Mouse (Mus musculus): Measurements from ENCODE around the gene Adora3. TPM values are rescaled to one million over a fixed set of nuclear protein-coding genes. Genes with fewer than 3 reads are reported as not detected.

The Adora3 gene
- polyA plus RNA-seq, 1 experiment from 2014 or later: 0.27 TPM

DNA sequence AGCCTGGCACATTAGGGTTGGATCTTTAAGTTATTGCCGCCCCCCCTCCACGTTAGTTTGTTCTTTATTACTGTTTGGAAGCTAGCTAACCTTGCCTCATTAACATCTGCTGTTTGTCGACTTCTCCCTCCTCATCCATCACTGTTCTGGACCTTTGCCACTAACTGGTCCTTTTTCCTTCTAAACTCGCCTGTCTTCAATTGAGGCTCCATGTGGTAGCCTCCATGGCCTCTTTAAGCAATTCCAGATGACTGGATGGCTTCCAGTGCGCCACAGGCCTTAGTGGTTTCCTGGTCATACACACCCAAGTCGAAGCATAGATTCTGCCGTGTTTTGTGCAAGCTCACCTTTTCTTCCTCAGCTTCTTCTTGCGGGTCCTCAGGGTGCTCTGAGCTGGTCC, 16.9 kb upstream of the Adora3 start:
- no peak overlapping the region for H3K4me3 ChIP-seq (replicated peaks)
- WGBS: 64% methylated on average over 8 of the region's 8 CpGs
- H3K36me3 ChIP-seq: no peaks in the 10 kb centered on the region
- peaks cover 3% of the 10 kb centered on the region; the same call in 1 of the 2 replicates for H3K4me1 ChIP-seq
- no peaks in the 10 kb centered on the region for H3K9me3 ChIP-seq (replicated peaks)
- H3K27ac ChIP-seq (replicated peaks): no peak overlapping the region
- no peak overlapping the region for H3K4me2 ChIP-seq
- H3K9ac ChIP-seq (replicated peaks): no peak overlapping the region
- no peaks in the 10 kb centered on the region for H3K27me3 ChIP-seq (replicated peaks)
- ATAC-seq (ENCODE audit: low FRiP score): no peak

DNA sequence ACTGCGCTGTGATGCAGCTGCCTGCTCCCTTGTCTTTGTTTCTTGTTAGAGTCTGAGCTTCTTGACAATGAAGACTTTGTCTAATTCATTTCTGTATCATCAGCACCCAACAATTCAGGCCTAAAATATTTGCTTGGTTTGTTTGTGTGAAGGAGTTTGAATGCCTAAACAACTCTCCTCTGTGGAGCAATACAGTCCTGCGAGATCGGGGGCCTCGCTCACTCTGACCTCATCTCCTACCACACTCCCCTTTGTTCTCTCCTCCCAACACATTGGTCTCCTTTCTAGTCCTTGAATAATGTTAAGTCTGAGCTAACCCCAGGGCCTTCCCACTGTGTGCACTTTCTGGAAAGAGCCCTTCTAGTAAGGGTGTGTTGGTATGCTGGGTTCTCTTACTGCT, 15.9 kb upstream of the Adora3 start:
- no peak overlapping the region for H3K4me3 ChIP-seq (replicated peaks)
- WGBS: 68% methylated on average over 4 of the region's 4 CpGs
- H3K4me1 ChIP-seq: peaks cover 3% of the 10 kb centered on the region; the same call in 1 of the 2 replicates
- H3K4me2 ChIP-seq: no peak overlapping the region
- no peak for ATAC-seq (ENCODE audit: low FRiP score)
- H3K9ac ChIP-seq (replicated peaks): no peak overlapping the region
- H3K27me3 ChIP-seq (replicated peaks): no peaks in the 10 kb centered on the region
- no peak overlapping the region for H3K27ac ChIP-seq (replicated peaks)
- no peaks in the 10 kb centered on the region for H3K36me3 ChIP-seq
- H3K9me3 ChIP-seq (replicated peaks): no peaks in the 10 kb centered on the region

DNA sequence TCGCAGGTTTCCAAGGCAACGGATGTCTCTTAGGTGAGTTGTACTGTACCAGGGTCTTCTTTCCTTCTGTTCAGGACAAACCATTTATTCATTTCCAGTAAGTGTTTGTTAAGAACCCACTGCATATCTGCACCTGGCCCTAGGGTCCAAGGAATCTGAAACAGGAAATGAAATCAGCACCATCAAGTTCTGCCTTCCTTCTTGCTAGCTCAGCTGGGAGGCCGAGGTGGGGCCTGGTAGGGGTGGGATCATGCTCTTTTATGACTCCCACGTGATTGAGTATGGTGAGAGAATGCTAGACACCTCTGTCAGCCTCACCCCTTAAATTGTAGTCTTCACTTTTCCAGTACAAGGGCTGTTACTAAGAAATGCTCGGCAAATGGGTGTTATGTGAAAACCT, 13.1 kb upstream of the Adora3 start:
- WGBS: 72% methylated on average over 5 of the region's 5 CpGs
- no peaks in the 10 kb centered on the region for H3K36me3 ChIP-seq
- H3K9ac ChIP-seq (replicated peaks): no peak overlapping the region
- H3K4me3 ChIP-seq (replicated peaks): no peak overlapping the region
- H3K9me3 ChIP-seq (replicated peaks): no peaks in the 10 kb centered on the region
- no peak overlapping the region for H3K4me2 ChIP-seq
- no peak overlapping the region for H3K27ac ChIP-seq (replicated peaks)
- peaks cover 3% of the 10 kb centered on the region; the same call in 1 of the 2 replicates for H3K4me1 ChIP-seq
- ATAC-seq (ENCODE audit: low FRiP score): no peak
- no peaks in the 10 kb centered on the region for H3K27me3 ChIP-seq (replicated peaks)

DNA sequence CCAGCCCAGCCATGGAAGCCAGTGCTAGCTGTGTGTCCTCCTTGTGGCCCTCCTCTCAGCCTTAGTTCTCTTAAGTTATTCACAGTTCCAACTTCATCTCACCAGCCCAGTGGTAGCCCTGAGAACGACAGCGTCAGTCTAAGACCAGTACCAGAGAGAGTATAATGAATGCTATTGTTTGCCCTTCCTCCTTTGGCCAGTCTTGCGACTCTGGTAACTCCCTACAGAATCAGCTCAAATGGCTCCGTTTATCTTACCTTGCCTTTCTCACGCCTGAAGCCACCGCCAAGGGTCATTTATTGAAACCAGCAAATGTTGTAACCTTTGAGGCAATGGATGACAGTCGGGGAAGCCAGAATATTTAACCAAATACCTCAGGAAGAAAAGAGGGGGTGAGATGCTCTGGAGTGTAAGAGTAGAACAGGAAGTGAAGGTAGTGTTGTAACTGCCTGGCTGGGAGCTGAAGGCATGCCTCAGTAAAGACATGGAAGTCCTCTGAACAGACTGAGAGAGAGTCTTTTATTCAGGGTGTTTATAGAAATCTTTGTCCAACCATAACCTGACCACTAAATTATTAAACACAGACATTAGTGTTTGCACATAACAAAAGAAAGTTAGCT, 8.8 kb upstream of the Adora3 start:
- H3K4me3 ChIP-seq (replicated peaks): no peak overlapping the region
- no peaks in the 10 kb centered on the region for H3K9me3 ChIP-seq (replicated peaks)
- H3K27ac ChIP-seq (replicated peaks): no peak overlapping the region
- H3K4me2 ChIP-seq: no peak overlapping the region
- H3K36me3 ChIP-seq: no peaks in the 10 kb centered on the region
- H3K9ac ChIP-seq (replicated peaks): no peak overlapping the region
- 53% methylated on average over 7 of the region's 7 CpGs for WGBS
- no peak for ATAC-seq (ENCODE audit: low FRiP score)
- H3K4me1 ChIP-seq: no peaks in the 10 kb centered on the region
- no peaks in the 10 kb centered on the region for H3K27me3 ChIP-seq (replicated peaks)

DNA sequence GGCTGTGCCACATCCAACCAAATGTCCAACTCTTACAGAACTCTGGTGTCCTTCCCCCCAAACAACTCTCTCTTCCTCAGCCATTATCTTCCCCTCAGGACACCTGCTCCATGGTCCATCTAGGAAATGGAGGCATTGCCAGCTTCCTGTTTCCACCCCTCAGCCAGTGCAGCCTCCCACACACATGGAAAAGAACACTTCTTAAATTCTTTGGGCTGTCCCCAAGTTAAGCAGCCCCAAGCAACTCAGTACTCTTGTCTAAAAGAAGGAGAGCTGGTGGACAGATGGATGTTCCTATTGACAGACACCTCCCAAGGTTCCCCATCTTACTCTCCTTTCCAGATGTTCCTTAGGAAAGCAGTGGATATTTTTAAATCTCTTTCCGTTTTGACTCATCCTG, 6.5 kb upstream of the Adora3 start:
- no peaks in the 10 kb centered on the region for H3K36me3 ChIP-seq
- H3K9me3 ChIP-seq (replicated peaks): no peaks in the 10 kb centered on the region
- H3K4me2 ChIP-seq: no peak overlapping the region
- H3K4me3 ChIP-seq (replicated peaks): no peak overlapping the region
- no peak for ATAC-seq (ENCODE audit: low FRiP score)
- no peaks in the 10 kb centered on the region for H3K27me3 ChIP-seq (replicated peaks)
- 81% methylated on average over 1 of the region's 1 CpGs for WGBS
- H3K27ac ChIP-seq (replicated peaks): no peak overlapping the region
- no peak overlapping the region for H3K9ac ChIP-seq (replicated peaks)
- 0 out of 2 replicates have a peak, but pooled peaks cover 2% of the 10 kb centered on the region for H3K4me1 ChIP-seq

DNA sequence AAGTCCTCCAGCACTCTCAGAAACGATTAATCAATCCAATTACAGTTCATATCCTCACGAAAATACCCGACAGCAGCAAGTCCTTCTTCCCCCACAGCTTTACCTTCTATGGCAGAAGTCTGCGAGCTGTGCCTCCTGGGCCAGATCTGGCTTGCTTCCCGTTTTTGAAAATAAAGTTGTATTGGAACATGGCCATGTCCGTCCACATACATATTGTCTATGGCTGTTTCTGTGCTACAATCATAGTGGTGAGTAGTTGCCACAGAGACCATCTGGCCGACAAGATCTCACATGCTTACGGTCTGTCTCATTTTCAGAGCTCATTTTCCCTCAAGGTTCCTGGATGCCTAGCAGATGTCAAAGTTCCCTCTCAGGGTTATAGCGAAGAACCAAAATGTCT, 5.5 kb upstream of the Adora3 start:
- no peak overlapping the region for H3K4me3 ChIP-seq (replicated peaks)
- 79% methylated on average over 9 of the region's 9 CpGs for WGBS
- no peak overlapping the region for H3K9ac ChIP-seq (replicated peaks)
- no peaks in the 10 kb centered on the region for H3K27me3 ChIP-seq (replicated peaks)
- H3K36me3 ChIP-seq: no peaks in the 10 kb centered on the region
- H3K4me2 ChIP-seq: no peak overlapping the region
- no peak overlapping the region for H3K27ac ChIP-seq (replicated peaks)
- ATAC-seq (ENCODE audit: low FRiP score): no peak
- 0 out of 2 replicates have a peak, but pooled peaks cover 2% of the 10 kb centered on the region for H3K4me1 ChIP-seq
- H3K9me3 ChIP-seq (replicated peaks): no peaks in the 10 kb centered on the region

DNA sequence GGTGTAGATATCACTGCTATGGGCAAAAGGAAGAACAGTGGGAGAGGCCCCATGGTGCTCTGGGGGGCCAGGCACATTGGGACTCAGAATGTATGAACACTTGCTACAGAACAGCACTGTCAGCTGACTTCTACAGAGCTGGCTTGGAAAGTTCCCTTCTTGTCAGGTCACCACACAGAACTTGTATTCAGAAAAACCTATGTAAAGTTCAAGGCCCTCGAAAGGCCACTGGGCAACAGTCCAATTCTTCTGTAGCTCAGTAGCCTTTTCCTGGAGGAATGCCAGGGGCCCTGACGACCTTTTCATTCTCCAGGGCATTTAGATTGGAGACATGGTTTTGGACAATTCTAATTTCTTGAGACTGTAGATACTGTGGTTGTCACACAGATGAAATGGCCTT, 2.5 kb upstream of the Adora3 start:
- Histone ChIP-seq H3K9ac (replicated peaks) (no peak overlapping the region), H3K4me3 (replicated peaks) (no peak overlapping the region), H3K27me3 (replicated peaks) (no peaks in the 10 kb centered on the region), H3K36me3 (no peaks in the 10 kb centered on the region), H3K27ac (replicated peaks) (no peak overlapping the region), H3K4me1 (0 out of 2 replicates have a peak, but pooled peaks cover 2% of the 10 kb centered on the region), H3K9me3 (replicated peaks) (no peaks in the 10 kb centered on the region), H3K4me2 (no peak overlapping the region)
- ATAC-seq (ENCODE audit: low FRiP score): no peak
- WGBS: 64% methylated on average over 2 of the region's 2 CpGs

DNA sequence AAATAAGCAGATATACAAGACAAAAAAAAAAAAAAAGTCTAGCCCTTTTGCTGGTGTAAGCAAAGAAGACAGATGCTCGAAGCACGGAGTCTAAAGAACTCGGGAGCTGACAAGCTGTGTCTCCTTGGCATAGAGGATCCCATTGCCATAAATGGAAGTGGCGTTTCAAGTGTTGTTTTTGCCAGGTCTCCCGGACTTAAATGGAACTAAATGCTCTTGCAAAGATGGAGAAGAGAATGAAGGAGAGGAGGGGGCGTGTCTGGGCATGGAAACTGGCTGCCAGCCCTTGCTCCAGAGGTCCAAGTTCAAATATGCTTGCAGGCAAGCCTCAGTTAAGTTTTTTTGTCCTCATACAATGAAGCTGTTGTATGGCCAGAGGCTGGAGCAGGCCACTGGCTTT, 1.4 kb downstream of the Adora3 start:
- Histone ChIP-seq H3K9ac (replicated peaks) (no peak overlapping the region), H3K4me2 (no peak overlapping the region), H3K27ac (replicated peaks) (no peak overlapping the region), H3K9me3 (replicated peaks) (no peaks in the 10 kb centered on the region), H3K27me3 (replicated peaks) (no peaks in the 10 kb centered on the region), H3K4me1 (0 out of 2 replicates have a peak, but pooled peaks cover 2% of the 10 kb centered on the region), H3K4me3 (replicated peaks) (no peak overlapping the region), H3K36me3 (no peaks in the 10 kb centered on the region)
- ATAC-seq (ENCODE audit: low FRiP score): no peak
- WGBS: 53% methylated on average over 6 of the region's 6 CpGs

DNA sequence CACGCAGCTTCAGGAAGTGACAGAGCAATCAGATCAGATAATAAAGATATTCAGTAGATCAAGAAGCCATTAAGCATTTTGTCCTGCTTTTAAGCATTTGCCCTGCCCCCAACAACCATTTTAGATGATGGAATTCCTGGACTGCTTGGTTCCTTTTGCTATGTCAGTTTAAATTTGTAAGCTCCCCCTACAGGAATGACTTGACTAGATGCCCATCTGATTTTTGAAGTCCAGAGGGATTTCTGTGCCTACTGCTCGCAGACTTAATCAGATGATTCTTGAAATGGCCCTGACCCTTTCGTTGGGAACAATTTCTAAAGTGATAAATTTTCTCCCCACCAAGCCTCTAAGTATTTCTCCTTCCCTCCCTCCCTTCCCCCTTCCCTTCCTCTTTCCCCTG, 1.9 kb downstream of the Adora3 start:
- Histone ChIP-seq H3K4me2 (no peak overlapping the region), H3K9me3 (replicated peaks) (no peaks in the 10 kb centered on the region), H3K27ac (replicated peaks) (no peak overlapping the region), H3K27me3 (replicated peaks) (no peaks in the 10 kb centered on the region), H3K9ac (replicated peaks) (no peak overlapping the region), H3K36me3 (no peaks in the 10 kb centered on the region), H3K4me3 (replicated peaks) (no peak overlapping the region), H3K4me1 (0 out of 2 replicates have a peak, but pooled peaks cover 1% of the 10 kb centered on the region)
- WGBS: 54% methylated on average over 3 of the region's 3 CpGs
- no peak for ATAC-seq (ENCODE audit: low FRiP score)

DNA sequence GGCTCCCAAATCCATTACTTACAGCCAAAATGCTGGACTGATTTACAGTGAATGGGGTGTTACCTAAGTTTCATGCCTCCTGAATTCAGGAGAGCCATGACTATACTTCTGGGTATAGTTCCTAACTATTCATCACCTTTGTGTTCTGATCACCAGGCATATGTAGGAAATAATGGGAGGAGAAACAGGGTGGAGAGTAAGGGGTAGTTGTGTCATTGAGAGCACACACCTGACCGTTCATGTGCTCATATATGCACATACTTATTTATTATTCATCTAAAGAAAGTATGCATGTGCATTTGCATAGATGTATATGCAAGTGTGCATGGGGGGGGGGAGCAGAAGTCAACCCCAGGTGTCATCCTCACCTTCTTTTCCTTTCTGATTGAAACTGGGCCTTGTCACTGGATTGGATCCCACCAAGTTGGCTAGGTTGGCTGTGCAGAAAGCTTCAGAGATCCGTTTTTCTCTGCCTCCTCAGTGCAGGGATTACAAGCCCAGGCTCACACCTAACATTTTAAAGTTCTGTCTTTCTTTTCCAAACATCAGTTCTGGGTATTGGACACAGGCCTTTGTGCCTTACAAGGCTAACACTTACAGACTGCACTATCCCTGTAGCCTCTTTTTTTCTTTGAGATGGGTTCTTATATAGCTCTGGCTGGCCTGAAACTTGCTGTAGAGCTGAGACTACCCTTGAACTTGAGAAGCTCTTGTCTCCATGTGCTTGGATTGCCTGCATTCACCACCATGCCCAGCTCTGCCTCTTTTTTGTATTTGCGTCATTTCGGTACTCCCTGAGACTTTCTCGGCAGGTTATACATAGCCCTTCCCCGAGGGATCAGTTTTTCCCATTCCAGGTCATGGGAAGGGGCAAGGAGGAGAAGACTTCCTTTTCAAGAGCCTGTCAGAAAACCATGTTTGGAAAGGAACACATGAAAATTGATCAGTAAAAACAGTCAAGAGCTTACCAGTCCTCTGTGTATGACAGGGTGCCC, 3.1 kb downstream of the Adora3 start:
- no peak overlapping the region for H3K4me3 ChIP-seq (replicated peaks)
- 90% methylated on average over 6 of the region's 6 CpGs for WGBS

DNA sequence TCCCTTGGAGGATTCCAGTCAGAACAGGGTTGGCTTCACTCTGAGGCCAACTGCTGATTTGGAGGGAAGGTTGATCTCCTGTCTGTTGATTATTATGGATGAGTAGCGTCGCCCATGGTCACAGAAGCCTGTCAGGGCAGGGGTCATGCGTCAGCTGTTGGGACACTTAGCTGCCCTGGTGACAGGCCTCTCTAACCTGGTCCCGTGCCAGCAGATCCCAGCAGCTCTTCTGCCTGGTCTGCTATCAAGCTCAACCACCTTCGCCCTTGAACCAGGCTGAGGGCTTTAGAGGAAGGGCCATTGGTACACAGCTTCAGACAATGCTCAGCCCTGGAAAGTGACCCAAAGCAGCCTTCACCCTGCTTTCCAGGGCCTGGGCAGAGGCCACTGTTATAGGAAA, 5.4 kb downstream of the Adora3 start:
- H3K4me2 ChIP-seq: no peak overlapping the region
- no peak overlapping the region for H3K9ac ChIP-seq (replicated peaks)
- no peaks in the 10 kb centered on the region for H3K9me3 ChIP-seq (replicated peaks)
- no peaks in the 10 kb centered on the region for H3K27me3 ChIP-seq (replicated peaks)
- H3K27ac ChIP-seq (replicated peaks): no peak overlapping the region
- H3K4me3 ChIP-seq (replicated peaks): no peak overlapping the region
- WGBS: 80% methylated on average over 5 of the region's 5 CpGs
- no peaks in the 10 kb centered on the region for H3K4me1 ChIP-seq
- no peak for ATAC-seq (ENCODE audit: low FRiP score)
- no peaks in the 10 kb centered on the region for H3K36me3 ChIP-seq

More for the DNA sequence above, 3.1 kb downstream of the Adora3 start:
- H3K27me3 ChIP-seq (replicated peaks): no peaks in the 10 kb centered on the region
- H3K9ac ChIP-seq (replicated peaks): no peak overlapping the region
- no peaks in the 10 kb centered on the region for H3K36me3 ChIP-seq
- no peak overlapping the region for H3K4me2 ChIP-seq
- ATAC-seq (ENCODE audit: low FRiP score): no peak
- no peaks in the 10 kb centered on the region for H3K4me1 ChIP-seq
- no peaks in the 10 kb centered on the region for H3K9me3 ChIP-seq (replicated peaks)
- no peak overlapping the region for H3K27ac ChIP-seq (replicated peaks)

All from neural tube, embryonic 15.5 days (tissue).